Mouse (Mus musculus) stomach, postnatal 0 days (tissue): ENCODE data around the gene Tcf20.

Experiments
- CTCF ChIP-seq: IDR thresholded peaks from 2 replicates; pipeline ENCODE4 v1.5.1; 2016; ENCODE audit warnings: antibody characterized with exemption, low read depth, mild to moderate bottlenecking, moderate library complexity
- EP300 ChIP-seq: optimal IDR thresholded peaks from 2 replicates; pipeline ENCODE3; 2016; ENCODE audit warnings: antibody characterized with exemption

DNA sequence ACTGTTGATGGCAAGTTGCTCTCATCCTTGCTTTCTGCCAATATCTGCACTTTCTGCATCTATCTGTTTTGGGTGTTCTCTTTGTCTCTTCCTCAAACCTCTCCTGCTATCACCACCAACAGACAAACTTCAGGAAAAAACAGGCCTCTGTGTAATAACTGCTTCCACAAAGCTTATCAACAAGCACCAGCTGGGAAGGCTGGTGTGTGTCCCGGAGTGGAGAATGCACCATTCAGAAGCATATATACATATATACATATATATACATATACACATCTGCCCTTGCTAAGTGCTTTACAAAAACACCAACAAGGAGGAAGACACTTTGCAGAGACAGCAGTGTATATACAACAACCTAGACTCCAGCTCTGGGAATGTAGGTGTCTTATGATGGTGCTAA lies 177.1 kb downstream of the Tcf20 start:
- TF ChIP-seq CTCF (no peak), EP300 (no peak)
